Mouse (Mus musculus) kidney, adult 9 months (tissue): Measurements from ENCODE around the gene Sycp2l.
A peak's percentile ranks its signal among the peaks of the same experiment; 100 is the strongest.

ENCODE experiments used
- DNase-seq: peaks from one replicate; pipeline ENCODE4 v3.0.0; 2022

Gene Sycp2l

DNA sequence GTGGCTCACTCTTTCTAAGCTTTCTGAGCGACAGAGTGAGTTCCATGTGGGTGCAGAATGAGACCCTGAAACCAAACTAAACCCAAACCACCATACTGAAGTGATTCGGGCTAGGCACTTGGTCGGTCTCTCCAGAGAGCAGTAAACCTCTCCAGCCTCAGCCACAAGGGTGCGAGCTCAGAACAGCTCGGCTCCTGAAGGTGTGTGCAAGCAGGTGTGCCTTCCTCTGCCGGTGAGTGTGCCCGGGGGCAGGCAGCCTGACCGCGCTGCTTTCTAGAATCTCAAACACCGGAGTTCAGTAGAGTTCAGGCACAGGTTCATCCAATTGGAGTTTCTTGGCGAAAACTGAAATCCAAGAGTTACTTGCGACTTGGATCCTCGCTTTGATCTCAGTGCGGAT is at the start of gene Sycp2l:
Sycp2l (plus strand) TSS at position 368 of the 400 bp plus-strand sequence.
- no peak for DNase-seq

DNA sequence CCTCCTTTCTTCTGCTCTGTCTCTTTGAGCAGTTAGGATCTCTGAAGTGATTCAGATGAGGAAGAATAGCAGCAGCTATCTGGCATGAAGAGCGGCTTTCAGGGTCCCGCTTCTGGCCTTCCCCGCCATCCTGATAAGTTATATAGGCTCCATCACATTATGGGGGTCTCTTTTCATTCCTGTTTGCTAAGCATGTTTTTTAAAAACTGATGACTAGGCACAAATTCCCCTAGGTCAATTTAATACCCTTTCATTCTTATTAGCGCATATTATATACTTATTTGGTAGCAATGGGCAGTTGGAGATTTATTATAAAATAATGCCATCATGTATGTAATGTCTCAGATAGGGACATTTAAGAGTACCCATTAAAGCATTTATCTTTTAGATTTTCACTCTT is 46.5 kb upstream of the Sycp2l start:
- DNase-seq = no peak

DNA sequence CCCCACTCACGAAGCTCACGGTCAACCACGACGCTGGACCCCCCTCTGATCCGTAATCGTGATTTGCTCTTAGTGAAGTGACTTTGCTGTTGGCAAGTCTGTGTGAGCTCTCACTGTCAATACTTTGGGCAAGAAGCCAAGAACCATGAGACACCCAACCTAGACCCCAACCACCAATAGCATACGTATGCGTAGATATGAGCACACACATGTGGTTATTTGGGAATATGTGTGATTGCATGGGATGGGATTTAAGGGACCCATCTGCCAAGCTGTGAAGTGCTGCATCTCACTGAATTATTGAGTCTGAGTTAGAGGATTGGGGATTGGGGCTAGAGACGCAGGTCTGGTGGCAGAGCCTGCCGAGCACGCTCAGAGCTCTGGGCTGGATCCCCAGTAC is 42.5 kb upstream of the Sycp2l start:
- DNase-seq = no peak

DNA sequence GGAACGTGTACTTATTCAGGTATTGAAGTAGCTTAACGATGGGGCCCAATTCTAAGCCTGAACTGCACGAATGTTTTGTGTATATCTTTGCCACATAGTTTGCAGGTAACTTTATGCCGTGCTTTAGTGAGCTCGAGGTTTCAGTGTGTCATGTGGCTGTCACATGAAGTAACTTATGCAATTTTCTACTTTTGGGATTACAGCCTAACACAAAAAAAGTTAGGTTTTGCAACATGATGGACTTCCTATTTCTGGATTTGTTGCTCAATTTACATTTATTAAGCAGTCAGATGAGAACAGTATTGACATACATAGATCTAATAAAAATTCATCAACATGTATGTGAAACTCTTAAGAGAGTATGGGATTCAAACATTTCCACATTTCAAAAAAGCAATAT is 40.3 kb upstream of the Sycp2l start:
- no peak for DNase-seq

DNA sequence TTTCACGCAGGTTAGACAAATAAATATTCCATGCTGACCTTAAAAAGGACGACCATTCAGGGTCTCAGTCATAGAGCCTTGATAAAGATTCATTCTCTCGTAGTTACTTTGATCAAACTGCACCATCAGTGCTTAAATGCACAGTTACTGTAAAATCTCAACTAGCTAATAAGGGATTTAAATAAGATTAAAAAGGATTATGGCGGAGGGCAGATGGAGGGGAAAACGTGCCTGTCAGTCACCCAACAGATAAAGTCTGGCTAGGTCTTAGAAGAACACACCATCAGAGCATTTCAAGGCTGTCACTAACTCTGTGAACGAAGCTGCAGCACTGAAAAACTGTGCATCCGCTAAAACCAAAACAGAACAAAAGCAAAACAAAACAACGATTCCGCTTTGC is 36.2 kb upstream of the Sycp2l start:
- no peak for DNase-seq

DNA sequence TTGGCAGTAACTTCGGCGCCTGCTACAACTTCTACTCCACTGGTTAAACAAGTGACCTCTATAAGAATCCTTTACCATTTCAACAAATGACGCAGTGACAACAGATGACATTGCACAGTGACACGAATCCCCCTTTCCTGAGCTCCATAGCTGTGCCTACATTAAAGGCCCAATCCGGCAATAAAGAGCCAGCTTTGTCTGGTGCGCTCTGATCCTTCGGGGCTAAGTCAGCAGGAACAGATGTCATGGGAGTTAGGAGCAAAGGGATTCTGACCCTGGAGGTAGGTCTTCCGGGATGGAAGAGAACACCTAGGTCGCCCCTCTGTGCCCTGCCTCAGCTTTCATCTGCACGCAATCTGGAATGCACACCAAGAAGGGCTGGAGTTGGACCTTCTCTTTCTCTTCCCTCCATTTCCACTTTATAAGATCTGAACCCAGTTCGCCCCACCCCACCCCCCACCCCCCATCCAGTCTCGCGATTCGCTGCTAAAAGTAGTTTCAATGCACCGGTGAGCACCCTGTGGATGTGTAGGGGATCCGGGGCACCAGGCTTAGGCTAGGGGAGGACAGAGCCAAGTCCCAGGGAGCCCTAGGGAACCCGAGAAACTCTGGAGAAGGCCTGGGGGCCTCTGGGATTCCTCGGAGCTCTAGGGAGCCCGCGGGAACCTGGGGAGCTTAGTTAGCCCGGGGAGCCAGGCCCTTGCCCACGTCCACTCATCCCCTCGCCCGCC is 35.3 kb upstream of the Sycp2l start:
- DNase-seq = no peak

DNA sequence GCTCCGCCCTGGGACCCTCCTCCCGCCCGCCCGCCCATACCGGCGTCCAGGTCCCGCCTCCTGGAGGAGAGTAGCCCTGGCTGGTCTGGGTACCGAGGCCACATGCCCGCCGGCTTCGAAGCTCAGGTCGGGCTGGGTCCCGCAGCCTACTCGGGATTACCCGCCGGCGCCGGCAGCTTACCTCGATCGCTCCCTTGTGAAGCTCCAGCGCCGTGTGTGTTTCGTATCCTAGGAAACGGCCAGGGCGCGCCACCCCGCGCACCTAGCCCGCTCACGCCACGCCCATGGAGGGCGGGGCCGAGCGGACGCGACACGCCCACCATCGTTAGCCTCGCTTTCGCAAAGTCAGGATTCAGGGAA is 34.7 kb upstream of the Sycp2l start, which contains the start of gene Mak:
Mak (minus strand) TSS at position 286 of the 360 bp plus-strand sequence.
- DNase-seq = peak; percentile 73

DNA sequence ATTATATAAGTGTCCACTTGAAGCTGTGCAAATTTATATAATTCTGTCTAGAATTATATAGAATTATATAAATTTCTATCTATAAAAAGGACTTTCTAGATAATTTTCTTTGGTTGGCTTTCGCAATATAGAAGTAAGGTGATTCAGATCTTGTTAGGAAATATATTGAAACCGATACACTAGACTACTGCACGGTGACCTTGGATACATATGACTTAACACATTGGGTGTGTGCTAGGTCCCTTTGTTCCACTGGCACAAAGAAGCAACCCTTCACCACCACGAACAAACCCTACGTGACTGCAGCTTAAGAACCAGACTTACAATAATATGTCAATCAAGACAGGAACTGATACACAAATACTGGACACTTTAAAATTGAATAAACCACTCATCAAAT is 34.2 kb upstream of the Sycp2l start:
- no peak for DNase-seq

DNA sequence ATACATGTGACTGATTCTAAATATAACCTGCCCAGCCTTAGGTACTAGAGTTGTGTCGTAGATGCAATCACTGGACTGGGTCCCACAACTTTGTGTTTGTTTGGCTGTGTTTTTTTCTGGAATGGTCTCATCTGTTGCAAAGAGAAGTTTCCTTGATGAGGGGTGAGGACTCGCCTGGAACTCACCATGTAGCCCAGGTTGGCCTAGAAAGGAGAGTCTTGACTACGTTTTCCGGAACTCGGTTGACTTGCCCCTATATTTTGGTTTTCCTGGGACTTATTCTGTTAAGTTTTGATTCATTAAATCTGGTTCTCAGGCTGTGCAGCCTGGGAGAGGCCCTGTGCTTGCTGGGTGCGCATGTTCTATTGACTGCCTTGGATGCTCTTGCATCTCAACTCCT is 33.4 kb upstream of the Sycp2l start:
- no peak for DNase-seq

DNA sequence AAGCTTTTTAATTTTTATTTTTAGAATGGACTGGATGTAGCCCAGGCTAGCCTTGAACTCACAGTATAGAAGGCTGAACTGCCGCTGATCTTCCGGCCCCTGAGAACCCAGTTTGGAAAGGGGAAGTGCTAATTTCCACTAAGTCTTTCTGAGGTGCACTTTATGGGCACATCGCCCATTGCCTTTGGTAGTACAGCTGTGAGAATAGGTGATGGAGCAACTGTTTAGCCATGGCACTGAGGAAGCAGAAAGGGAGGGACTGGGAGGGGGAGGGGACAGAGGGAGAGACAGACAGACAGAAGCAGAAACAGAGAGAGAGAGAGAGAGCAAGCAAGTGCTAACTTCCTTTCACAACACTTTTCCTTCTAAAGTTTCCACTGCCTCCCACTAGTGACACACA is 29.6 kb upstream of the Sycp2l start:
- DNase-seq = no peak

DNA sequence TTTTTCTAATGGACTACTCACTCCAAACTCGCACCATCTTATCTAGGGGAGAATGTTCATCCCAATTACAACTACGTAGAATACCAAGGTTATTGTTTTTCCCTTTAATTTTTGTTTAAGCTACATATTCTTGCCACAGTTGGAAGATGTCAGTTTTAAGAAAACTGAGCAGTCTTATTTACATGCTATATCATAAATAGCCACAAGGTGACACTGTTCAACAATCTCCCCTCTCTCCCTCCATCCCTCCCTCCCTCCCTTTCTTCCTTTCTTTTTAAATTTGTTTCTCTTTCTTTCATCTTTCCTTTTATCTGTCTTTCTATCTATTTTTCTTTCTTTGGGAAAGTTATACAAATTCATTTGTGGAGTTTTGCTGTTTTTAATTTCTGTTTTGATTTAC is 29.0 kb upstream of the Sycp2l start:
- no peak for DNase-seq

DNA sequence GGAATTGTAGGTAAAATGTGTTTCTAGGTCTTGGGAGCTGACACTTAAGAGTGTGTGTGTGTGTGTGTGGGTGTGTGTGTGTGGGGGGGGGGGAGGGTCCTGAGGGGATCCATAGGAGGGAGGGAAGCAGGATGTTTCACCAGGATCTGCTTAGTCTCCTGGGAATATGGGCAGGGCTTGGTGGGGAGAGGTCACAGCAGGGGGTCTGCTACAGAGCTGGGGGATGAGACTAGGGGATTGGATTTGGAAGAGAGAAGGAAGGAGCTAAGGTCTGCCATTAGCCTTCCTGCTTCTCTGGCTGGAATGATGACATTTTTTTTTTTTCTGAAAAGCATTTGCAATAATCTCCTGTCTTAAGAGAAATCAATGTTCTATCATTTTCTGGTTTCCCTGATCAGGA is 25.4 kb upstream of the Sycp2l start:
- DNase-seq = no peak

DNA sequence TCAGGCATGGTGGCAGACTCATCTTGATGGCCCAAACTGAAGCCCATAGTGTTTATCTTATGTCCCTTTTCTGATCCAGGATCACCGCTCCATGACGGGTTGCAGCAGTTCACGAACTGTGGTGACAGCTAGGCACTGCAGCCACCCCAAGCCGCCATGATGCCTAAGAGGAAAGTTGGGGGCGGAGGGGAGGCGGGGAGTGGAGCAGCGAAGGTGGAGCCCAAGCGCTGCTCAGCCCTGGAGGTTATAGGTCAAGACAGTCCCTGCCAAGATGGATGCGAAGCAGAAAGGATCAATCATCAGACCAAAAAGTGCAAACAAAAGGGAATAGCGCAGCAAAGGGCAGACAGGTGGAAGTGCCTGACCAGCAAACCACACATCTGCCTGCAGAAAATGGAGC is 22.8 kb upstream of the Sycp2l start:
- DNase-seq = no peak

DNA sequence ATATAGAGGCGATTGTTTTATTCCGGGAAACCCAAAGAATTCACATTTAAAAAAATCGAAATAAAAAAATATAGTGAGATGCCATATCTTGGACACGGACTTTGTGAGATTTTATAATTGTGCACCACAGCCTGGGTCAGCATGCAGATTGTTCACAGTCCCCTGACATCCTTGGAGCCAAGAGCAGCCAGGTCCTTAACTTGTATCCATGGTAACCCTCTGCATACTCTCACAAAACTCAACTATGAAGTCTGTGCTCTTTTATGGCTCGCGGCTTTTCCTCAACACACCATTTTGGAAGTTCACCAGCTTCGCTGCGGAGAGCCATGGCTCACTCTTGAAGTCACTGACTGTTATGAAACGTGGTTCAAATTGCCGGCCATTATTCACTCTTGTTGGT is 19.9 kb upstream of the Sycp2l start:
- DNase-seq = no peak

DNA sequence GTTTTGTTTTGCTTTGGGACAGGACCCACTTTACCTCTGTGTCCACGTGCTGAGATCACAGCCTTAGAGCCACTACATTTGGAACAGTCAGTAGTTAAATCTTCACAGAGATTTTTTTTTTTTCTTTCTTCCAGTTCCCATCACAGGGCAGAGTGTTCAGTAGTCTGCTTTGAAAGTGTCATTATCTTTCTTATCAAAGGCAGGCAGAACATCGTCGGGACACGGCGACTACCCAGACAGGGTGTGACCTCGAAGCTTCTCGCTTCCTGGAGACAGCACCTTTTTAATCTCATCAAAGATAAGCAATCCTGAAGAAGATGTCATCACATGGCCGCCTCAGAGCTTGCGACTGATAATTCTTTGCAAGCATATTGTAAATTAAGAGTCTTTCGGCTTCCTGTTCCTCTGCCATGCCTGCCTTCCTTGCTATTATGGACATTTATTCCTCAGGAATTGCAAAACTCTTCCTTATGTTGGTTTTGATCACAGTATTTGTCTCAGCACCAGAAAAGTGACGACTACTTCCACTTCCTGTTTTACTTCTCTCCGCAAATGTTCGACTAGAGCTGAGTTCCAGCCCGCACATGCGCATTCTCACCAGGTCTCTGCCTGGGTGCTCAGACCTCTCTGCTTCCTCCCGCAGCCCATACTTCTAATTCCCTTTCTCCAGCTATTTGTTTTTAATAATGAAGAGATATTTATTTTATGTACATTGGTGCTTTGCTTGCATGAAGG is 16.6 kb upstream of the Sycp2l start:
- DNase-seq = no peak

DNA sequence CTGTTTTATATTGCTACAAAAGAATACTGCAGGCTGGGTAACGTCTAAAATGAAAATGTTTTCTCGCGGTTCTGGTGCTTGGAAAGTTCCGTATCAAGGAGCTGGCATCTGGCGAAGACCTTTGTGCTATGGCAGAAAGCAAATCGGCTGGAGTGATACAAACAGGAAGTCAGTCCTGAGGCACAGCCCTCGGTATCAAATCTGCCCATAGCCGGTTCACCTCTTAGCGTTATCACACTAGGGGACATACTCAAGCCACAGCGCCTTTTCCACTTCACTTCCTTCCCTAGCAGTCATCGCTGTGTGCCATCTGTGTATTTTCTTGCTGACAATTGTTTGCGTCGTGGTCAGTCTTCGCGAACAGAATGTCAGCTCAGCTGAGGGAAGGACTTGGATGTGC is 15.8 kb upstream of the Sycp2l start:
- DNase-seq = no peak

DNA sequence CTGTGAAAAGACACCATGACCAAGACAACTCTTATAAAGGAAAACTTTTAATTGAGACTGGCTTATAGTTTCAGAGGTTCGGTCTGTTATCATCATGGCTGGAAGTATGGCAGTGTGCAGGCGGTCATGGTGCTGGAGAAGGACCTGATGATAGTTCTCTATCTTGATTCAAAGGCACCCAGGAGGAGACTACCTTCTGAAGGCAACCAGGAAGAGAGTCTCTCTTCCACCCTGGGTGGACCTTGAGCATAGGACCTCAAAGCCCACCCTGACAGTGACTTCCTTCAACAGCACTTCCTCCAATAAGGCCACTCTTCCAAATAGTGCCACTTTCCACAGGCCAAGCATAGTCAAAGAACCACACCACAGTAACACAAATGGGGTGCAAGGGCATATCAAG is 14.1 kb upstream of the Sycp2l start:
- DNase-seq = no peak

DNA sequence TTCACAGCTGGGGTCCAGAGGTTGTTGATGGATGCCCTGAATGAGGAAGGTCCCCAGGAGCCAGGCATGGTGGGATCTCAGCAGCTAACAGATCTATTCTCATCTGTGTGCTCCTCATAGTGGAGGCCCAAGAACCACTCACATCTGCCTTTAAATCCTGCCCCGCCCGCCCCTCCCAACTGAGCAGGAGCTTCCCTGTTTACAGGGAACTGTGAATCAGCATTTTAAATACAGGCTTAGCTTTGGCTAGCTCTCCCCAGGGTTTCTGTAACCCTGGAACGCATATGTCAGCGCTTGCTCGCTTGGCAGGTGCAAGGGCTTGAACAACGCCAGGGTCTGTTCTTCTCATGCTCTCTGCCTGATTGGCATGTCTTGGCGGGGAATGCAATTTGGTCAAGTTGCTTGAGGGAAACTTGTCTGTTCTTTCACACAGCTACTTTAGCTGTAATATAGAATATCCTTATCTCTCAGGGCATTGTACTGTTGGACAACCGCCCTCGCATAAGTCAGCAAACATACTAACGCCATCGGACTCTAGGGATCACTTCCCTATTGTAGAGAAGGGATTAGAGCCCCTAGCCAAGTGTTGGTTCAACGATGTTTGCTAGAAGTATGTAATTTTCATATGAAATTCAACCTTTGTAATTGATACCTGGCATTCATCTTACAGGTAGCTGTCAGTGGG is 10.1 kb upstream of the Sycp2l start:
- DNase-seq = no peak

DNA sequence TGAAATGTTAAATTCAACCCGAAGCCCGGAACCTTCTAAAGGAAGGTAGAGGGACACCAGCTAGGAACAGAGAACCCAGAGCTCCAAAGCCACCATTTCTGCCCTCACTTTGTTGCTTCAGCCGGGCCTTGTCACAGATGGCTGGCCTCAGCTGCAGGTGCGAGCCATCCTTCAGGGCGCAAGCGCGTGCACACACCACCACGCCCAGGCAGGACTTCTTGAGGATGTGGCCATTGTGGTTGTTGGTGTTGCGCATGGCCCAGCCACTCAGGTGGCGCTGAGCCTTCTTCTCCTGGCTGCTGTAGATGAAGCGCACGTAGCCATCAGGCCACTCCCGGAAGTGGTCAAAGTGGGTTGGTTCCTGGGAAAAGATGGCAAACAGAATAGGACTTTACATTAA is 8.6 kb upstream of the Sycp2l start:
- DNase-seq = no peak

DNA sequence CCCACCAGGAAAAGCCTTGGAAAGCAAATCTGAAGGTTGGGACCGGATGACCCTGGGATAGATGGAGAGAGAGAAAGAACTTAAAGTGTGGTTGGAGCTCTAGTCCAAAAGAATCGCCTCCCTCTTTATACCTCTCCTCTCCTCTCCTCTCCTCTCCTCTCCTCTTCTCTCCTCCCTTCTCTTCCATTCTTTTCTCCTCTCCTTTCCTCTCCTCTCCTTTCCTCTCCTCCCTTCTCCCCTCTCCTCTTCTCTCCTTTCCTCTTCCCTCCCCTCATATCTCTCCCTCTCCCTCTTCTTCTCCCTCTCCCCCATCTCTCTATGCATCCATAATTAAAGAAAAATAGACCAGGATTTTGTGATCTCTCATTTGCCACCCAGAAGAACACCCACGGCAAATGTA is 3.2 kb upstream of the Sycp2l start, which contains the start of gene Gcm2:
Gcm2 (minus strand) TSS at position 101 of the 400 bp plus-strand sequence.
- DNase-seq = no peak

DNA sequence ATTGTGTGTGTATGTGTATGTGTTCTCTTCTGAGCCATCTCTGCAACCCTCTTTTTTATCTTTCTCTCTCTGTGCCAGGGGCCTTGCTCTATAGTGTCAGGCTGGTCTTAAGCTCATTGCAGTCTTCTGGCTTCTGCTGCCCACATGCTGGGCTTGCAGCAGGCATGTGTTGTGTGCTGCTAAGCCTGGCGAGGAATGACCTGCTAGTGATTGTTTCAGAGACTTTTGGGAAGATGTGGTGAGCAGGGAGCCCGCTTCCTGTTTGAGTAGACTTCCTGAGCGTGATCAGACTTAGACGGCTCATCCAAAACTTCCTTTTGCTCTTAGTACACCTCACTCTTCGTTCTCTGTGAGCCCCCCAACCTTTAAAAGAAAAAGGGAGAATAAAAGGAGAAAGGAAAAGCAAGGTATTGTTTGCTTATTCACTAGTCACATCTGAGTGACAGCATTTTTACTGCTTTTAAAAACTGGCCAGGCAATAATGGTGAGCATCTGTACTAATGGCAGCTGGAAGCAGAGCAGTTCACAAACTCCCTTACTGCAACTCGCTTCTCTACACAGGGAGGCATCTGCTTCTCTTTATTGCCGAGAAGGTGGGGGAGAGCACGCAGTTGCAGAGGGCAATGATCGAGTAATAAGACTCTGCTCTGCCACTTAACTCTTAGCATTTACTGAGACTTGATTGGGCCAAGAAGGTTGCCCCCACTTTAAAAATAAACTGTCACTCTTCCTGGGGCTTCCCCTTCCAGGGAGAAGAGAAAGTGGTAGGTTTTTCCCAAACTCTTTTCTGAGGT is 5.2 kb downstream of the Sycp2l start:
- DNase-seq = no peak

DNA sequence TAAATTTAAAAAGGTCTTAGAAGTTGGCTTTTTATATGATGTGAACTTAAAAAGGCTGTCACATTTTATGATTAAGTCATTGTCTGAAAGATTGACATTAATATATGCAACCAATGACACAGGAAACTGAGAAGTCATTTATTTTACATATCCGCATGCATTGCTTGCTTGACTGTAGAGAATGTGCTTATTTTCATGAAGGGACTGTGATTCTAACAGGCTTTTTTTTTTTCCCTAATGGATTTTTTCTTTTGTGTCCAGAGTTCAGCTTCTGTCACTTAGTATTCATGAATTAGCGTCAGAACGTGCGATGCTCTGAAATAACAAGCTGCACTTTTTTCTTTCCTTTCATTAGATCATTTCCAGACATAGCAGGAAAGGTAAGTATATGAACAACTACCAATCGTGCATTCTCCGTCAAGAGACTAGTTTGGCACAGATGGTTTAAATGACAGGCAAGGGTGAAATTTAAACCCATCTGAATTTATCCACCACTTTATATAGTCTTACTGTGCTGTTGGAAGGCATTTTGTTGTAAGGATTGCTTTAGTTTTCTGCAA is 9.6 kb downstream of the Sycp2l start:
- no peak for DNase-seq

DNA sequence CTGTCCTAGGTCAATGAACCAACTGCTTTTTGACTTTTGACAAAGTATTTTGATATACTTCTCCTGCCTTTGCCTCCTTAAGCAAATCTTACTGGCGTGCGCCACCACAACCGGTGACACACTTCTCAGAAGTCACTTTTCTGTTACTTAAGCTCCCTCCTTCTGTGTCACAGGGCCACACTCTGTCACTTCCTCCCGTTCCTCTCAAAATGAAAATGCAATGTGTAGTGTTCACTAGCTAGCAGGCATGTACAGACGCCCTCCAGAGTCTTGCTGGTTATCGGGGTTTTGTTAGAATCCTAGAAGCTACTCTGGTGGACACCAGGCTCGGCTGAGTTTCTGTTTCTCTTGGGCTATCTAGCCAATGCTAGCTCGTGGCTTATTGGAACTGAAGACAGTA is 14.2 kb downstream of the Sycp2l start:
- DNase-seq = no peak
